Mouse (Mus musculus): Measurements from ENCODE around the gene Srprb.

Gene Srprb

DNA sequence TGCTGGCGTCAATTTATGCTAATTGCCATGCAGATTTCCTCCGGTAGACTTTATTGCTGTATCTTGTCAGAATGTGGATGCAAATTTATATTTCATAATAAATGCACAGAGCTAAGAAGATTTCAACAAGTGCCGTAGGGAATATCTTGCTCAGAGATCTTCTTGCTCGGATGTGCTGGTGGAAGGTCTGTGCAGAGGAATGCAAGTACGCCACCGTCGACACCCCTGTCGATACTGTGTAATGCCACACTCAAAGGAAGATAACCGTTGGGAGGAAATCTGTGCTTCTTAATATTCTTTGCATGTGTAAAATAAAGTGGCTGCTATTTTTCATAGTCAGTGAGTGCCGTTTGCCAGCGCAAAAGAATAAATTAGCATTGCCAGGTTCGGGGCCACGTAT lies 54.8 kb downstream of the Srprb start:
- DNase-seq (ENCODE audit: extremely low spot score, low read depth, low spot score): no peak

DNA sequence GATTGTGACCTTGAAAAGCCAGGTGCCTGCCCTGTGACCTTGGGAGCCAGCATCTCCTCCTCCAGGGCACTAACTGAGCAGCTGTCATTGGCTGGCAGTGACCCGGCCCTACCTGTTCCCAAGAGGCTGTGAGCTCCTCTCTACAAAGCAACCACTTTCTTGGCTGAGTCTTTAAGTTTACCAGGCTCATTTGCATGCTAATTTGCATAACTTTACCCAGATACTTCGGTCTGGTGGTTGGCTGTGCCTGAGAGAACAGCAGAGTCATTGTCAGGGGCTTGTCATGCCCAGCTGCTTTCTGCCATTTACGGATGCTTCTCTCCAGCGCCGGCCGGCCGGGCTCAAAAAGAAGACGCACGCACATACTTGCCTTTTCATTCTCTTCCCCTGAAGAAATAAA lies 55.2 kb downstream of the Srprb start:
- no peak for DNase-seq (ENCODE audit: extremely low spot score, low read depth, low spot score)

DNA sequence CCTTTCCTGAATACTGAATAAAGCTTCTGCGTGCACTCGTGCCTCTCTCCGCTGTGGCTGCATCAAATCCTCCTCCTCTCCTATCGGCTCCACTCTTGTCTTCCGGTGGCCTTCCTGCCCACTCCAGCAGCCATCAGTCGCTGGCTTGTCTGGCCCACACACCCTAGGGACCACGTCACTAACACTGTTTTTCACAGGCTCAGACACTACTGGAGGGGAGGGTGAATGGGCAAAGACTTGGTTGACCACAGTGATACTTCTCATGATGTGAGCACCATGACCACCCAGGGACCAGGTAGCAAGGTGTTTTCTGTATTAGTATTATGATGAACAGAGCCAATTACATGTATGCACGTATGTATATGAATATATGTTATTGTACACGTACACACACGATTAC lies 55.7 kb downstream of the Srprb start:
- no peak for DNase-seq (ENCODE audit: extremely low spot score, low read depth, low spot score)

DNA sequence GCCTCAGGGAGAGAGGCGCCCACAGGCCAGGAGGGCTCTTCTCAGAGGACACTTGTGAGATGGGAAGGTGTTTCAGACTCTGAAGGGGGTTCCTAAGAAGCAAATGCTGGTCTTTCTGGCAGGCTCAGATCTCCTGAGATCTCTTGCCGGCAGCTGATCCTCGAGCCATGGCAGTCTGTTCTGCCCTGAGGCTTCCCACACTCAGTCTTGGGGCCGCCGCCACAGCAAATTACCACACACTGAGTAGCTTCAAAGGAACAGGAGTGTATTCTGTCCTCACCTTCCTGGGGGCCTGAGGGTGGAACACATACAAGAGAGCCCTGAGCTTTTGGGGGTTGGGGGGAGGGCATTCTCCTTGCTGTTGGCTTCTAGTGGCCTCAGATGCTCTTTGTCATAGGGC lies 56.6 kb downstream of the Srprb start:
- DNase-seq (ENCODE audit: extremely low spot score, low read depth, low spot score): no peak

DNA sequence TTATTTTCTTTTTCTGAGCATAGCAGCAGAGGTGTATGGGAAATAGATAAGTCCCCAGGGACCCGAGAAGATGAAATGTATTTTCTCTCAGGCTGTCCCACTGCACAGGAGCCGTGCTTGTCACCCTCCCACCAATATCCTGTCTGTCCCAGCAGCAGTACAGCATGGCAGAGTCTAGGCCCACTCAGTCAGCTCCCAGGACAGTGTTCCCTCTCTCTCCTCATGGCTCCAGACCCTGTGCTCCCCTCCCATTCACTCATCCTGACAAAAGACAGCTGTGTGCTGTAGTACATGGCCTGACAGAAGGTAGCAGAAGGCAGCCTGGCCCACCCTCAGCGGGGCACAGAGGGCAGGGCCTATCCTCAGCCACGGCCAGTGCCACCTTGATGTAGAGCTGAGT lies 58.1 kb downstream of the Srprb start:
- no peak for DNase-seq (ENCODE audit: extremely low spot score, low read depth, low spot score)

DNA sequence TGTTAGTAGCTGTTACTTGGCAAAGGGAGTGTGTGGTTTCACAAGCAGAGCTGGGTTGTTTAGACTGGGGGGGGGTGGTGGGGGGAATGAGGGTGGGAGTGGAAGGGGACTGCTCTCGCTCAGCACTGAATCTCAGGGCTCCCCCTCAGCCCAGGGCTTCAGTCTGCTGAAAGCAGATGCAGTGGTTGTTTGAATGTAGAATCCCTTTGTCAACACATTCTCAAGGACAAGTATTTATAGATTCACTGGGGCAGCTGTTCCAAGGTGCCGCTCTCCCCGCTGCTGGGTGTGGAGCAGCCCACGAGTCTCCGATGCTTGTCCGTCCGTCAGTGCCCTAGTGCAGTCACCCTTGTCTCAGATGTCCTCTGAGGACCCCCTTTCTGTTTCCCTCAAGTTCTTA lies 60.7 kb downstream of the Srprb start:
- no peak for DNase-seq (ENCODE audit: extremely low spot score, low read depth, low spot score)

DNA sequence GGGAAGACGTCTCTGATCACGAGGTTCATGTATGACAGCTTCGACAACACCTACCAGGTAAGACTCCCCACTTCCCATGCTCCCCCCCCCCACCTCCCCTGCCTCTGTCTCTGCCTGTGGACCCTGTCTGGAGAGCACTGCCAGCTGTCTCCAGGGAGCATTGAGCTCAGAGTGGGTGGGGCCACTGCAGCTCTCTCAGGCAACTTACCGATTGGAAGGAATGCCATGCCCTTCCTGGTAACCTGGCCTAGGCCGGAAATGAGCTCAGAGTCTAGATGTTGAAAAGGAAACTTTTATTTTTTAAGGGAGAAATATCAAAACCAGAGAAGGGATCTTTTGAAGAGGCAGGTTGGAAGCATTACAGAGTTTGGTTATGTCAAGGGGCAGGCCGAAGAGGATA lies 61.6 kb downstream of the Srprb start:
- DNase-seq (ENCODE audit: extremely low spot score, low read depth, low spot score): no peak

DNA sequence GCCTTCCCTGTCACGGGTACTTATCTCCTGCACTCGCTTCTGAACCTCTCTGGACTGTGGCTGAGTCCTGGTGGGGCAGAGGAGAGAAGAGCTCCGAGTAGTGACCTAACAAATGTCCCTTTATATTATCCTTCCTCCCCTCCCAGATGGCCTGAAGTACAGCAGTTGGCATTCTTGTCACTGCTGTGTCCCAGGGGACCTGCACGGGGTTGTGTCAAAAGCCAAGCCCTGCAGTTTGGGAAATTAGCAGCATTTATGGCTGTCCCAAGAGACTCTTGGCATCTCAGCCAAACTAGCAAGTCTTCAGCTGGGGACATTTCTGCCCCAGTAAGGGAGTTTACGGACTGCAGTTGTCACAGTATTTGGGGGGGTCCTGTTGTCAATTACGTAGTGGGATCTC lies 62.5 kb downstream of the Srprb start:
- DNase-seq (ENCODE audit: extremely low spot score, low read depth, low spot score): no peak

Measured in hindlimb bud, embryonic 11.5 days (tissue).